Mouse (Mus musculus): ENCODE results near the gene Impdh1.
"Not testable (repeated sequence)": the region's sequence is repeated elsewhere in the genome, so short reads cannot be mapped to it uniquely, and the experiment has no call there.

Gene Impdh1

DNA sequence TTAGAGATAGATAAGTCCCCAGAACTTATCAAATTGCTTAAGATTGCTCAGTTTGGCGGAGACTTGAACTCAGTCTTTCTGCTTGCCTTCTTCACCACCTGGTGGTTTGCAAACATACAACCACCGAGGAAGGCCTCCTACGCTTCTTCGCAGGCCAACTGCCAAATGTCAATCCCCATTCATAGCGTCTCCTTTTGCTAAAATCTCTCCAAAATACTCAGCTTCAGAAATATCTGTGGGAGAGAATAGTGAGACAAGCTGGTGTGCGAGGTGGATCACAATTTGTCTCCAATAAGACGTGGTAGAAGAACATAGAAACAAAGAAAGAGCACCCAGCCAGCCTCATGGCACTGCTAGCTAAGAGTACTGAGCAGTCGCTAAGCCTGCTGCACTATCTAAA, 36.3 kb downstream of the Impdh1 start:
- no peak for DNase-seq (ENCODE audit: low spot score in 2 of 2)

DNA sequence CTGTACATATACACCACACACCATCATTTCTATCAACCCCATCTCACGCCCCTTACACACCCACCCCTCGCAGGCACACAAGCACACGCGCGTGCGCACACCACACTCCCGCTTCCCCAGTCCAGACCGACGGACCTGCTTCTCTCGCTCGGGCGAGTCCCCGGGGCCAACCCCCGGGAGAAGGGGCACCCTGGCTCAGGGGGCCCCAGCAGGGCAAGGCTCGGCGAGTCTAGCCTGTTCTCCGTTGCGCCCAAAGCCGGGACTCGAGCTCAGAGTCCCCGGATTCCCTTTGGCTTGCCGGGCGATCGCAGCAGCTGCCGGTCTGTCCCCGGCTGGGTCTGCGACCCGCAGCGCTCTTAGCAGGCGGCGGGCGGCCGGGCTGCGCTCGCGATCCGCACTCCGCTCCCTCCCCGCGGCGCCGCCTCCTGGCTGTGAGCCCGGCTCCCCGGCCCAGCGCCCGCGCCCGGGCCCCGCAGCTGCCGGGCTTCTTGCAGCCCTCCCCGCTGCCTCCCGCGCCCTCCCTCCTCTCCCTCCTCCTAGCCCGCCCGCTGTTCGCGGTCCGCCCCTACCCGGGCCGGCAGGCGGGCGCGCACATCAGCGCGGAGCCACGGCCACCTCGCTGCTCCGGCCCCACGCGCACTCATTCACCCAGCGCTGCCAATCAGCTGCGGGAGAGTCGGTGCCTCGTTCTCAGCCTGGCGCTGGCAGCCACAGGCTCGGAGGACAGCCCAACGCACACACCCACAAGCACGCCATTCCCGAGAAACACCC, 37.1 kb downstream of the Impdh1 start, which contains the start of gene Prrt4:
Gene Prrt4, minus strand, starts transcription at position 697 of the 771 bp plus-strand sequence.
- DNase-seq (ENCODE audit: low spot score in 2 of 2), result peak; percentile 50 to 53

DNA sequence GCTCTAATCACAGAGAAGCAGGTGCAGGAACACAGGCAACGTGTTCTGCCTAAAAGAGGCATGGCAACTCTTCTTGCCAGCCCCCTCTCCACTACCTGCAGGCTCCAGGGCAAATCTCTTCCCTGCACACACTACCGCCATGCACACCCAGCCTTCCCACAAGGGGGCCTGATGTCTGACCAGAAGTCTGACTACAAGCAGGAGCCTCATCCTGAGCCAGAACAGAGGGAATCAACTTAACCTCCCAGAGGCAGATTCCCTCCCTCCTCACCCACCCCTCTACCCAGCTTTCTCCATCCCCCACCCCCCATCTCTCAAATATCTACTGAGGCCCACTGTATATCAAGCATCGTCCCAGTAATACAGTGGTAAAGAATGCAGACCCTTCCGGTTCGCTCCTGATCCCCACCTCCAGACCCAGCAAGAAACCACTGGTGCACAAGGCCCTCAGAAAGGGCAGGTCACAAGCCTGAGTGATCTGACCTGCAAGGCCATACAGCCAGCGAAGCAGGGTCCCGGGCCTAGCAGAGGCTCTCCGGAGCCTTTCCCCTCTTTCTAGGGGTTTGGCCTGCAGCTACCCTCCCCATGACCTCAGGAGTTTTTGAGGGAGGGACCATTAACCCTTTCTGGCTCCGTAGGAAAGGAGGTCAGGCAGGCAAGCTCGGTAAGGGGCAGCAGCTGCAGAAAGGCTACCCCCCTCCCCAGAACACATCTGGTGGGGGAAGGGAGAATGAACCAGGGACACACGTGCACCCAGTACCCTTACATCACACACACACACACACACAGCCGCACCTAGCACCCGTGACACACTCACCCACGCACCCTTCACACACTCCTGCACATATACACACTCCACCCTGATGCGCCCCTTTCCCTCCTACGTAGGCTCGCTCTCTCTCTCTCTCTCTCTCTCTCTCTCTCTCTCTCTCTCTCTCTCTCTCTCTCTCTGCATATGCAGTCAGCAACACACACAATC, 38.0 kb downstream of the Impdh1 start:
- no peak for DNase-seq (ENCODE audit: low spot score in 2 of 2)

DNA sequence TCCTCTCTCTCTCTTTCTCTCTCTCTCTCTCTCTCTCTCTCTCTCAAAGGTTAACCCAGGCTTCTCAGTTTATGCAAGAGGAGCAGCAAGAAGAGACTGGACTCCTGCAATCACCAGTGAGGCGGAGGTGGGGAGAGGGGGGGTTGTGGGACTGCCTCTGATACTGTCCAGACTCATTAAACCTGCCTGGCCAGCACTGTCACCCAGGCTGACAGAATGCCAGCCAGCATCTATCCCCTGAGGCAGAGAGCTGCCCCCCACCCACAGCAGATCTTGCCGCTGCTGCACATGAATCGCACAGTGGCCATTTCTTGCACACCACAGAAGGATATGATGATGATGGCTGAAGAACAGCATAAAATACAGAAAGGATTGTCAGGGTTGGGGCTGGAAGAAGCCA, 41.1 kb downstream of the Impdh1 start:
- no peak for DNase-seq (ENCODE audit: low spot score in 2 of 2)

DNA sequence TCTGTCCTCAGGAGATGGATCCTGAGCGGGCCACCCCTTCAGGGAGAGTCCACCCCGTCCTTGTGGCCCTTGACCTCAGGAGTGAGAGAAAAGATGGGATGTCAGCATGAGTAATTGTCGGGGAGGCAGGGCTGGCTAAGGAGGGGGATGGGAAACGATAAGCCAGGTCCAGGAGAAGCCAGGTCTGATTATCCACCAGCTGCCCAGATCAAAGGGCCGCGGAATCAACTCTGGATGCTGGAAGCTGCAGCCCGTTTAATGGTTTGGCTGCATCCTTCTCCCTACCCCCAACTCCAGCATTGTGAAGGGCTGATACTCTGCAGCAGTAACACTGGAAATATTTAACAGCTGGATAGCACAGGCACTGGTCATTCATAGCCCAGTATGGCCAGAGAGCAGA, 41.8 kb downstream of the Impdh1 start:
- no peak for DNase-seq (ENCODE audit: low spot score in 2 of 2)

DNA sequence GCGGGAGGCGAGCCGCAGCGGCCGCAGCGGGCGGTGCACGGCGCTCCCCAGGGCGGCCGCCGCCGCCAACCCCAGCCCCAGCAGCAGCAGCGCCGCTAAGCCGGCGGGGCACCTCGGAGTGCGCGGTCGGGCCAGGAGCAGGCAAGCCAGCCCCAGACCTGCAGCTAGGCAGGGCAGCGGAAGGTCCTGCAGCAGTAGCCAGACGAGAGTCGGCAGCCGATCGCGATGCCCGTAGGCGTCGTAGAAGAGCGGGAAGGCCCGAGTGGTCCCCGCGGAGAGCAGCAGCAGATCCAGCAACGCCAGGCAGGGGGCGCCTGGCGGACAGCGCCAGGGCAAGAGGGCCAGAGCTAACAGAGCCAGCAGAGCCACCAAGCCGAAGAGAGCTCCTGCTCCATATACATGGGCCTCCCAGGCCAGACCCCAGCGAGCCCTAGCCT, 45.2 kb downstream of the Impdh1 start:
- DNase-seq (ENCODE audit: low spot score in 2 of 2), result peak; percentile 67 to 78

DNA sequence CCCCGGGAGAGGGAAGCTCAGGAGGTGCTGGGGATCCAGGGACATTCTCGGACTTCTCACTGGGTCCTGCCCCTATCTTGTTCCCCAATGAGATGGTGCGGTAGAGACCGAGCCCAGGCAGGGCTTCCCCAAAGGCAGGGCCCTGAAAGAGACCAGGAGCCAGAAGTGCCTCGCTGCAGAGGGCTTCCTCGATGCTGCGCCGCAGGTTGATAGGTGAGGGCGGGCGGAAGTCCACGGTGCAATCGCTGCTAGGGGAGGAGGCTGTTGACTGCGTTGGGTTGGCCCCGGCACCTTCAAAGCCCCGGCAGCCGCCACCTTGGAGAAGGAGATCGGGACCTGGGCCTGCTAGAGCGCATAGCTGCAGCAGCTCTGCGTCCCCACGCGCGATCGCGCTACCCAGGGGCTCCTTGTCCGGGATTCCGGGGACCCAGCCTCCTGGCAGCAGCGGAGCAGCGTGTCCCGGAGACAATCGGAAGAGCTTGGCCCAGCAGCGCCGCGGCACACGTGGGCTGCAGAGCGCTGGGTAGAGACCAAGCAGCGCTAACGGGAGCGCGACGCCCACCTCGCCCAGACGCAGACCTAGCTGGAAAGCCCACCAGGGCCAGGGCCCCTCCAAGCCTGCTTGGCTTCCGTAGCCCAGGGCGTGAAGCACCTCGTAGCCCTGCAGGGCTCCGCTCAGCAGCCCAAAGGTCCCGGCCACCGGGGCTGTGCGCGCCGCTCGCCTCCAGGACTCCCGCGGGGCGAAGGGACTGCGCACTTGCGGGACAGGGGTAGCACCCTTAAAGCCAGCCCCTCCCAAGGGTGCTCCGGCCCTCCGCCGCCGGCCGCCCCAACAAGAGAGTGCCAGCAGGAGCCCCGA, 45.9 kb downstream of the Impdh1 start:
- peak in 1 of 2 experiments; percentile 23 for DNase-seq (ENCODE audit: low spot score in 2 of 2)

DNA sequence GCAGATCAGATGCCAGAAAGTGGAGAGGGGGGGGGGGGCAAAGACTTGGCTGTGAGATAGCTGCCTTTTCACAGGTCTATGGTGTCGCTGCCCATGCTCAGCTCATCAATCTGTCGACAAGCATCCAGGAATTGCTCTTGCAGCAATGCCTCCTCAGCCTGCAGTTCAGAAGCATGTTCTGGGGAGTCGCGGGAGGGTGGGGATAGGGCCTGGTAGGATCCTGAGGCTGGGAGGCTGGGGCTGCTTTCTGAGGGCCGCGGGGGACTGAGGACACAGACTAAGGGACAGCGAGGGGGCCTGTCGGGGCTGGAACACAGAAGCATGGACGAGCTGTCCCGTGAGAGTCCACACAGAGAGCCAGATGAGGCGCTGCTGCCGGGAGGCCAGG, 46.5 kb downstream of the Impdh1 start:
- no peak for DNase-seq (ENCODE audit: low spot score in 2 of 2)

DNA sequence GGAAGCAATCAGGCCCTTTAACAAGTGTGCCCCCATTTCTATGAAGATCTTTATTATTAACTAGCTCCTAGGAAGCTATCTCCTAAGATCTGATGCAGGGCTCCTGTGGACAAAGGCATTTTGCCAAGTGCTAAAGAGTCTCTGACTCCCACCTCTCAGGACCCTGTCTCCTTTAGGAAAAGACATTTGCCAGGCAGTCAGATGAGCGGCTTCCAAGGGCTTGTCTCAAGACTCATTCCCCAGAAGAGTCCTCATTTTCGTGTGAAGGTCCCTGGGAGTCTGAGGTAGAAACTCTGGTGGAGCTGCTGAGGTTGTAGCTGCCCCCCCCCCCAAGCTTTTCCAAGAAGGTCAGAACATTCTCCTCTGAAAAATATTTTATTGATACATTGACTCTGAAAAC, 47.3 kb downstream of the Impdh1 start:
- no peak for DNase-seq (ENCODE audit: low spot score in 2 of 2)

DNA sequence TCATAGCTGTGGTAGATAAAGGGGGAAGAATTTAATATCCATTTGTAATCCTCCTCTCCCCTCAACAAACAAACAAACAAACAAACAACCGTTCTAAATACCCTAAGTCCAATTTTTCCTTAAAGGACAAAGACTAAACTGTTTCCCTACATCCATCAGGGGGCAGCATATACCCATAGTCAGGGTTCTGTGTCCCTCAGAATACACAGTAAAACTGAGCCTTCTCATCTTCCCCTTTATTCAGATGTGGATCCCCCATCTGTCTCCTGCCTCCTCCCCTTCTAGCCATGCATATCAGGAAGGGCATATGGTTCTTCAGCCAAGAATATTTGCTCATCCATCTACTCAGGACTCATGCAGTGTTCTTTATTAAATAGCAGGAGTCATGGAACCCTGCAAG, 50.0 kb downstream of the Impdh1 start:
- DNase-seq (ENCODE audit: low spot score in 2 of 2), result peak in 1 of 2 experiments; percentile 40

DNA sequence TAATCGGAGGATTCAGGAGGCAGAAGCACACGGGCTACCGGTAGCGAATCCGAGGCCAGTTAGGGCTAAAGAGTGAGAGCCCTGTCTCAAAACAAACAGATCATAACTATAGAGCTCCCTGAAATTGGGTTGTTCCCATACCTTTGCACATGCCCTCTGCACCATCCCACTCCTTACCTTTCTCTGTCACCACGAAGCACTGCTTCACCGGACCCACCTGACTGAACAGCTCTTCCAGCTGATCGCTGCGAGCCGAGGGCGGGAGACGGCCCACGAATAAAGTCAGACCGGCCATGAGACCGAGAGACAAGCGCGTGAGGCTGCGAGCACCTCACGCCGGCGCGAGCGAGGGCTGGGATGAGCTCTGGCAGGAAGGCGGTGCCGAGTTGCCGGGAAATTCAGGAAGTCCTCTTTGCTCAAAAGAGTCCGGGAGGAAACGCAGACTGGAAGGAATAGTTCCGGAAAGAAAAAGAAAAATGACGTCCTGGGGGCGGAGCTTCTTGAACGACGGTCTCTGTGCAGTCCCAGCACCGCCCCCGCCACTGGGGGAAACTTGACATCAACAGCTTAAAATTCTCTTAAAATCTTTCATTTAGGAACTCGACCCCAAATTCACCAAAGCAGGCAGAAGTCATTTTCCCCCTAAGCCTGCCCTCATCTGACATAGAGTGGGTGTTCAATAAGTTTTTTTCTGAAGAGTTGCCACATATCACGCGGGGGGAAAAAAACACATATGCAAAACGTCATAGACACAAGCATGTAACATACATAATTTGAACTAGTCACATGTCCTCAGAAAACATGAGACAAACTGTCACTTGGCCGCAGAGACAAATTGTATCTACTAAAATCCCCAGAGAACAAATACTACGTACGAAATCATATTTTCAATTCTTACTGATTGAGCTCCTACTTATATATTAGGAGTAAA, 51.6 kb downstream of the Impdh1 start, which contains the start of gene Rbm28:
Gene Rbm28, minus strand, starts transcription at position 693 of the 931 bp plus-strand sequence.
- peak; percentile 79 to 94 for DNase-seq (ENCODE audit: low spot score in 2 of 2)

DNA sequence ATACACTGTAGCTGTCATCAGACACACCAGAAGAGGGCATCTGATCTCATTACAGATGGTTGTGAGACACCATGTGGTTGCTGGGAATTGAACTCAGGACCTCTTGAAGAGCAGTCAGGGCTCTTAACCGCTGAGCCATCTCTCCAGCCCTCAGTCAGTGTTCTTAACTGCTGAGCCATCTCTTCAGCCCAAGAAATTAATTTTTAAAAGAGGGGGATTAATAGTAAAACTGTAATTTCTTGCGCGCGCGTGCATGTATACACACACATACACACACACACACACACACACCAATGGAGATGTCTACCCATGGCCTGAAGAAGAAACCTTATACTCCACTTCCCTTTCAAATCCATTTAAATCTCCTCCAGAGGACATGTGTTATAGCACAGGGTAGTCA, 54.9 kb downstream of the Impdh1 start:
- DNase-seq (ENCODE audit: low spot score in 2 of 2), result not testable (repeated sequence)

DNA sequence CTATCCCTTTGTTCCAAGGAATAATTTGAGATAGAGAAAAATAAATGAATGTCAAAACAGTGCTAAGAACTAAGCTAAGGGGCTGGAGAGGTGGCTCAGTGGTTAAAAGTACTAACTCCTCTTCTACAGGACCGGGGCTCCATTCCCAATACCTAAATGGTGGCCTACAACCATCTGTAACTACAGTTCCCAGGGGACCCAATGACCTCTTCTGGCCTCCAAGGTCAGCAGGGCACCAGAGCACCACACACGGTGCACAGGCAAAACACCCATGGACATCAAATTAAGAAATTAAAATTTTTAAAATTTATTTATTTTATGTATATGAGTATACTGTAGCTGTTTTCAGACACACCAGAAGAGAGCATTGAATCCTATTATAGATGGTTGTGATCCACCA, 55.4 kb downstream of the Impdh1 start:
- DNase-seq (ENCODE audit: low spot score in 2 of 2), result no peak

DNA sequence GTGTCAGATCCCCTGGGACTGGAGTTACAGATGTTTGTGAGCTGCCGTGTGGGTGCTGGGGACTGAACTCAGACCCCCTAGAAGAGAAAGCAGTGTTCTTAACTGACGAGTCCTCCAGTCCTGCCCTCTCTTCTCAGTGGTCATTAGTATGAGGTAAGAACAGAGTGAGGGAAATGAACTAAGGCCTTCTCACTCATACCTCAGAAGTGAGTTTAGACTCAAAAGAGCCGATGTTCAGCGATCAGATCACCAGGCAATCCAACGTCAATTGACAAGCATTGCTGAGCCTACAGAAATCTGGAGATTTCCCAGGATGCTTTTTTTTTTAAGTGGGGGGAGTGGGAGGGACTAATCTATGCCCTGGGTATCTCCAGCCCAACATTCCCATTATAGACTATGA, 59.8 kb downstream of the Impdh1 start:
- DNase-seq (ENCODE audit: low spot score in 2 of 2), result no peak
